Mouse (Mus musculus) heart, embryonic 12.5 days (tissue): ENCODE measurements around the gene Rasal1. TPM values are rescaled to one million over a fixed set of nuclear protein-coding genes. Genes with fewer than 3 reads are reported as not detected.

Experiments
- ATAC-seq: fragments of 200-750 bp; cut with Nextera tagmentation; 2 replicates; pipeline ENCODE4 v1.8.0; 2017; ENCODE audit warnings: moderate TSS enrichment, moderate library complexity; ENCODE audit not compliant: insufficient number of reproducible peaks, low FRiP score
- H3K27ac ChIP-seq: fragments of 300-500 bp; sonication (generic); 2 replicates; pipeline ENCODE4 v1.5.1; 2016; ENCODE audit warnings: mild to moderate bottlenecking, moderate library complexity; ENCODE audit not compliant: poor library complexity, severe bottlenecking
- H3K27me3 ChIP-seq: fragments of 300-500 bp; sonication (generic); replicated peaks from 2 replicates; pipeline ENCODE4 v1.6.1; 2016; ENCODE audit warnings: mild to moderate bottlenecking, moderate library complexity
- H3K36me3 ChIP-seq: fragments of 300-500 bp; sonication (generic); 2 replicates; pipeline ENCODE4 v1.6.1; 2016; ENCODE audit warnings: mild to moderate bottlenecking, moderate library complexity
- H3K4me1 ChIP-seq: fragments of 300-500 bp; sonication (generic); replicated peaks from 2 replicates; pipeline ENCODE4 v1.6.1; 2016; ENCODE audit warnings: mild to moderate bottlenecking
- H3K4me2 ChIP-seq: fragments of 300-500 bp; sonication (generic); 2 replicates; pipeline ENCODE4 v1.6.1; 2016; ENCODE audit warnings: mild to moderate bottlenecking, moderate library complexity
- H3K4me3 ChIP-seq: fragments of 300-500 bp; sonication (generic); 2 replicates; pipeline ENCODE4 v1.5.1; 2016; ENCODE audit warnings: mild to moderate bottlenecking
- H3K9ac ChIP-seq: fragments of 300-500 bp; sonication (generic); 2 replicates; pipeline ENCODE4 v1.6.1; 2016; ENCODE audit warnings: mild to moderate bottlenecking, moderate library complexity
- H3K9me3 ChIP-seq: fragments of 300-500 bp; sonication (generic); replicated peaks from 2 replicates; pipeline ENCODE4 v1.6.1; 2016; ENCODE audit warnings: mild to moderate bottlenecking, moderate library complexity
- WGBS: fragments of 180-500 bp; shearing (Covaris S2); methylation state at CpG from one replicate; pipeline ENCODE4 v1.1.7; 2016; 5-methylcytosine and 5-hydroxymethylcytosine counted together
- polyA plus RNA-seq: library from polyadenylated mRNA; unstranded; fragments of >200 nt; fragmentation: Nextera tagmentation; extraction: Ambion mirVana; gene quantifications from 2 replicates; pipeline ENCODE4 v1.2.1, GENCODE M21; 2016

The Rasal1 gene
- polyA plus RNA-seq, 1 experiment from 2014 or later: not detected

- no peak overlapping the region for H3K4me3 ChIP-seq
Observed at GRCm38 (mm10) chr5:120682982-120683771, 34.6 kb downstream of the Rasal1 start.

GRCm38 (mm10) chr5:120685678-120686077 lies 37.1 kb downstream of the Rasal1 start:
- H3K4me3 ChIP-seq: no peak overlapping the region
- H3K36me3 ChIP-seq: no peaks in the 10 kb centered on the region
- H3K4me2 ChIP-seq: no peak overlapping the region
- peaks cover 69% of the 10 kb centered on the region for H3K27me3 ChIP-seq
- H3K4me1 ChIP-seq: peaks cover 8% of the 10 kb centered on the region; the same call in 1 of the 2 replicates
- no peak overlapping the region for H3K27ac ChIP-seq
- H3K9me3 ChIP-seq: no peaks in the 10 kb centered on the region
- no peak overlapping the region for H3K9ac ChIP-seq
- 66% methylated on average over 8 of the region's 8 CpGs for WGBS
- no peak for ATAC-seq

More at GRCm38 (mm10) chr5:120682982-120683771, 34.6 kb downstream of the Rasal1 start:
- H3K27me3 ChIP-seq: peaks cover 63% of the 10 kb centered on the region
- H3K36me3 ChIP-seq: no peaks in the 10 kb centered on the region
- ATAC-seq: no peak
- H3K4me2 ChIP-seq: no peak overlapping the region
- no peak overlapping the region for H3K27ac ChIP-seq
- no peaks in the 10 kb centered on the region for H3K9me3 ChIP-seq
- WGBS: 9% methylated on average over 24 of the region's 24 CpGs
- H3K9ac ChIP-seq: no peak overlapping the region
- H3K4me1 ChIP-seq: peaks cover 15% of the 10 kb centered on the region; the same call in 1 of the 2 replicates

DNA sequence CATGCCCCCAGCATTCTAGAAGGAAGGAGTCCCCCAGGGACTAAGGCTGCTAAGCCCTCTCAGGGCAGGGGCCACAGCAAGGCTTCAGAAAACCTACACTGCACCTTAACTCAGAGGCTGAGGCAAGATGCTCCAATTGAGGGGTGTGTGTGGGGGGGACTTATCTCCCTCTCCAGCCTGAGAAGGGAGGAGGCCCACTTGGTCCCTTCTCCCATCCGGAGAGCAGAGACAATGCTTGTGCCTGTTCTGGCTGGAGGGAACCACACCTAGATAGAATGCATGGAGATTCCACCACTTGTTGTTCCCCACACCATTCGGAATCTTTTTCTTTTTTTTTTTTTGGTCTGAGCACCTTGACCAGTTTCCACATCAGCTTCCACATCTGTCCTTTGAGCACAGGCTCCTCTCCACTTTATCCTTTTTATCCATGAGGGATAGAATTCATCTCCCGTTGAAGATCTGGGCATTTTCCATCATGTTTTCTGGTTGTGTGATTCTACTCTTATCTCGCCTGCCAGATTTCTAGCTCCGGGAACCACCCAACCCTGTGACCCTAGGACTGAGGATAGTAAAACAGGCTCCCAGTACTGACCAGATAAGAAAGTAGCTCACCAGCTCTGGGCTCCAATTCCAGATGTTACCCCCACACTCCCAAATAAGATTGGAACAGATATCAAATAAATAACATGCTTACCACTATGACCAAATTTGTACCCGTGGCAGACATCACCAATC lies 38.3 kb downstream of the Rasal1 start:
- peaks cover 69% of the 10 kb centered on the region for H3K27me3 ChIP-seq
- no peaks in the 10 kb centered on the region for H3K9me3 ChIP-seq
- peaks cover 8% of the 10 kb centered on the region; the same call in 1 of the 2 replicates for H3K4me1 ChIP-seq
- H3K36me3 ChIP-seq: no peaks in the 10 kb centered on the region
- H3K9ac ChIP-seq: no peak overlapping the region
- H3K4me2 ChIP-seq: no peak overlapping the region
- no peak overlapping the region for H3K27ac ChIP-seq
- WGBS: 45% methylated on average over 6 of the region's 6 CpGs
- no peak overlapping the region for H3K4me3 ChIP-seq
- no peak for ATAC-seq

GRCm38 (mm10) chr5:120687484-120687851 lies 38.9 kb downstream of the Rasal1 start:
- Histone ChIP-seq H3K9me3 (no peaks in the 10 kb centered on the region), H3K4me3 (no peak overlapping the region), H3K9ac (no peak overlapping the region), H3K27ac (no peak overlapping the region), H3K36me3 (no peaks in the 10 kb centered on the region), H3K4me2 (no peak overlapping the region), H3K27me3 (peaks cover 69% of the 10 kb centered on the region), H3K4me1 (peaks cover 6% of the 10 kb centered on the region; the same call in 1 of the 2 replicates)
- 78% methylated on average over 3 of the region's 3 CpGs for WGBS
- ATAC-seq: no peak

DNA sequence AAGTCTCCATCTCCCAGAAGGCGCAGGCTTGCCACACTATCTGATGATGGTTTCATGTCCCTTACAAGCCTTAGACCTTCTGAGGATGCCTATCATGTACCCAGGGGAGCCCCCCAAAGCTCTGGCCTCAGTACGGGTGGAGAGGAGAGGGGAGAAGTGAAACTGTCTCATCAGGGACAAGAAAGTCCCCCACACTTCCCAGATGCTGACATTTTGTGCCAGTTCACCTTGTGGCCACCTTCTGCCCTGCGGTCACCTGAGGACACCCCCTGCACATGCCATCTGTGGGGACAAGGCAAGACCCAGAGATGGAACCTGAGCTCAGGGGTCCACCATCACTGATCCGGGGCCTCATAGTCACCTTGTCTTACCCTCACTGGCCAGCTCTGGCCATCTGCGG lies 39.3 kb downstream of the Rasal1 start:
- ATAC-seq: no peak
- Histone ChIP-seq H3K4me1 (0 out of 2 replicates have a peak, but pooled peaks cover 2% of the 10 kb centered on the region), H3K4me3 (no peak overlapping the region), H3K4me2 (no peak overlapping the region), H3K27ac (no peak overlapping the region), H3K27me3 (peaks cover 69% of the 10 kb centered on the region), H3K9ac (no peak overlapping the region), H3K9me3 (no peaks in the 10 kb centered on the region), H3K36me3 (no peaks in the 10 kb centered on the region)
- WGBS: 77% methylated on average over 5 of the region's 5 CpGs

DNA sequence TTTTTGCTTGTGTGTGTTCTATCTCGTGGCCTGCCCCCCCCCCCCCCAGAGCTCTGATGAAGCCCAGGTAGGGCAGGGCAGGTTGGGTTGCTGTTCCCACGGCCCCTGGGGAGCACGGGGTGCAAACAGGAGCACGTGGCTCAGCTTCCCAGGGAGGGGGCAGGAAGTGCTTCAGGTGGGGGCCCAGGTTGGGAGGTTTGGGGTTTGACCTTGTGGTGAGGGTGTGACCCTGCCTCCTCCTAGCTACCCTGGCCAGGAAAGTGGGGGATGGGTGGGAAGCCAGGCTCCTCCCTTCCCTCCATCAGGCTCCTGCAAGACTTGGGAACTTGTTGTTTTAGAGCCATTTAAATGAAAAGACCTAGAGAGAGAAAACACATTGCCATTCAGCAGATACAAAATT lies 39.8 kb downstream of the Rasal1 start:
- H3K4me3 ChIP-seq: no peak overlapping the region
- H3K9ac ChIP-seq: no peak overlapping the region
- H3K4me2 ChIP-seq: no peak overlapping the region
- no peaks in the 10 kb centered on the region for H3K9me3 ChIP-seq
- H3K4me1 ChIP-seq: no peaks in the 10 kb centered on the region
- H3K36me3 ChIP-seq: no peaks in the 10 kb centered on the region
- peaks cover 69% of the 10 kb centered on the region for H3K27me3 ChIP-seq
- H3K27ac ChIP-seq: no peak overlapping the region
- no peak for ATAC-seq
- WGBS: 45% methylated on average over 4 of the region's 4 CpGs

DNA sequence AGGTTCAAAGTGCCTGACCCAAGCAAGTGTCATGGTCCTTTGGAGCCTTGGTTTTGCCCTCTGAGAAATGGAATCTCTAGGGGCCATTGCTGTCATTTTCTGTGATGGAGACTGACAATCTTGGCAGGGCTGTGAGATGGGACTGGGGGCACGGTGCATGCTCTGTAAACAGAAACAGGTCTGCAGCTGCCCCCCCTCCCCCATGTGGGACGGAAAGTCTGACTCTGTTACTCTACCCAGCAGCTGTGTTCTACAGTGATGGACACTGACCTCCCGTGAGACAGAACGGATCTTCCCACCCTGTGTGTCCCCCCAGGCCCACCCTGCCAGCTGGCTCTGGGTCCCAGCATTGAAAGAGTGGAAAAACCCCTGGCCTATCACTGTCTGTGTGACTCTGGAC lies 41.8 kb downstream of the Rasal1 start:
- peaks cover 69% of the 10 kb centered on the region for H3K27me3 ChIP-seq
- no peaks in the 10 kb centered on the region for H3K36me3 ChIP-seq
- 0 out of 2 replicates have a peak, but pooled peaks cover 8% of the 10 kb centered on the region for H3K4me1 ChIP-seq
- H3K27ac ChIP-seq: no peak overlapping the region
- H3K9ac ChIP-seq: no peak overlapping the region
- no peak for ATAC-seq
- H3K9me3 ChIP-seq: no peaks in the 10 kb centered on the region
- no peak overlapping the region for H3K4me3 ChIP-seq
- WGBS: 63% methylated on average over 4 of the region's 4 CpGs
- H3K4me2 ChIP-seq: no peak overlapping the region

- Histone ChIP-seq H3K36me3 (no peaks in the 10 kb centered on the region), H3K27me3 (peaks cover 77% of the 10 kb centered on the region), H3K4me3 (no peak overlapping the region), H3K4me2 (no peak overlapping the region), H3K27ac (no peak overlapping the region), H3K4me1 (0 out of 2 replicates have a peak, but pooled peaks cover 8% of the 10 kb centered on the region), H3K9me3 (no peaks in the 10 kb centered on the region), H3K9ac (no peak overlapping the region)
- WGBS: 68% methylated on average over 19 of the region's 19 CpGs
- ATAC-seq: no peak
Observed at GRCm38 (mm10) chr5:120692034-120692433, 43.4 kb downstream of the Rasal1 start.

DNA sequence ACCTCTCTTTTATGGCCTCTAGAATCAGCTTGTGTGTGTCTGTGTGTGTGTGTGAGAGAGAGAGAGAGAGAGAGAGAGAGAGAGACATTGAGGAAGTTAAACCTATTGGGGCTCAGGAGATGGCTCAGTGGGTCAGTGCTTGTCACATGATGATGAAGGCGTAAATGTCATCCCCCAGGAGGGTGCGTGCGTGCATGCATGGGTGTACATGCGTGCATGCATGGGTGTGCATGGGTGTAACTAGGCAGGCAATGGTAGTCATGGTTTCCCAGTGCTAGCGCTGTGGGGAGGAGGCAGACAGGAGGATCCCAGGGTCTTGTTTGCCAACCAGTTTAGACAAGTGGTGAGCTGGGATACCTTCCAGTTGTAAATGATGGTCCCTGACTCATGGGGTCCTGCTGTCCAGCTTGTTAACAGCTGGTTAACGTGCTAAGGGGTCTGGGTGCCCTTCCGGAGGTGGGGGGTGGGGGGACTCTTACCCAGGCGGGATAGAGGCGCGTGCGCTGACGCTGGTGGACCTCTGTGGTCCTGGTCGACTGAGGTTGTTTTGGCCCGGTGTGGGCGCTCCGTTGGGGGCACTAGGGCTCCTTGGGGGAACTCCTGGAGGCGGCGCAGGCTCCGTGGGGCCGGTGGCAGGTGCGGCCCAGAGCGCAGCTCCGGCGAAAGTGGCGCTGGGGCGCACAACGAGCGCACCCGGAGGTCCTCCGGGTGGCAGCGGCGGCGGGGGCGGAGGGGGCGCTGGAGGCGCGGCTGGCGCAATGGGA lies 45.5 kb downstream of the Rasal1 start:
- Histone ChIP-seq H3K27ac (no peak overlapping the region), H3K4me3 (peak overlapping the region; percentile 28), H3K4me2 (peak overlapping the region; percentile 57), H3K36me3 (no peaks in the 10 kb centered on the region), H3K9me3 (no peaks in the 10 kb centered on the region), H3K9ac (no peak overlapping the region), H3K4me1 (0 out of 2 replicates have a peak, but pooled peaks cover 8% of the 10 kb centered on the region), H3K27me3 (peaks cover 94% of the 10 kb centered on the region)
- ATAC-seq: no peak
- 10% methylated on average over 38 of the region's 38 CpGs for WGBS

DNA sequence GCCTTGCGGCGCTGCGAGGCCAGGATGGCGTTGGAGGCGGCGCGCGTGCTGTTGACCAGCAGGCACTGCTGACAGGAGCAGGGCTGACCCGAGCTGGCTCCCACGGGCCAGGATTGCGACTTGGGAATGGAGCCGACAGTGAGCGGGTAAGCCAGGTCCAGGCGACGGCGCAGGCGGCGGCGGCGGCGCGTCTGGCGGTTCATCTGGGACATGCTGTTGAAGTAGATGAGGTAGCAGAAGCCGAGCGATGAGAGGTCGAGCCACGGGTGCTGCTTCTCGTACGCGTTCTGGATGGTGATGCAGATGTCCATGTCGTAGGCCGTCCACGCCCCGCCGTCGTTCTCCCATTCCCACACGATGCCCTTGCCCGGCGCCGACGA lies 46.1 kb downstream of the Rasal1 start:
- Histone ChIP-seq H3K27me3 (peaks cover 100% of the 10 kb centered on the region), H3K9me3 (no peaks in the 10 kb centered on the region), H3K4me1 (0 out of 2 replicates have a peak, but pooled peaks cover 8% of the 10 kb centered on the region), H3K27ac (no peak overlapping the region), H3K4me3 (peak overlapping the region; percentile 28), H3K36me3 (no peaks in the 10 kb centered on the region), H3K4me2 (peak overlapping the region; percentile 57), H3K9ac (no peak overlapping the region)
- ATAC-seq: no peak
- WGBS: 2% methylated on average over 41 of the region's 41 CpGs
